ENCODE assay signal across 8 mouse cellular contexts in the genomic region with DNA sequence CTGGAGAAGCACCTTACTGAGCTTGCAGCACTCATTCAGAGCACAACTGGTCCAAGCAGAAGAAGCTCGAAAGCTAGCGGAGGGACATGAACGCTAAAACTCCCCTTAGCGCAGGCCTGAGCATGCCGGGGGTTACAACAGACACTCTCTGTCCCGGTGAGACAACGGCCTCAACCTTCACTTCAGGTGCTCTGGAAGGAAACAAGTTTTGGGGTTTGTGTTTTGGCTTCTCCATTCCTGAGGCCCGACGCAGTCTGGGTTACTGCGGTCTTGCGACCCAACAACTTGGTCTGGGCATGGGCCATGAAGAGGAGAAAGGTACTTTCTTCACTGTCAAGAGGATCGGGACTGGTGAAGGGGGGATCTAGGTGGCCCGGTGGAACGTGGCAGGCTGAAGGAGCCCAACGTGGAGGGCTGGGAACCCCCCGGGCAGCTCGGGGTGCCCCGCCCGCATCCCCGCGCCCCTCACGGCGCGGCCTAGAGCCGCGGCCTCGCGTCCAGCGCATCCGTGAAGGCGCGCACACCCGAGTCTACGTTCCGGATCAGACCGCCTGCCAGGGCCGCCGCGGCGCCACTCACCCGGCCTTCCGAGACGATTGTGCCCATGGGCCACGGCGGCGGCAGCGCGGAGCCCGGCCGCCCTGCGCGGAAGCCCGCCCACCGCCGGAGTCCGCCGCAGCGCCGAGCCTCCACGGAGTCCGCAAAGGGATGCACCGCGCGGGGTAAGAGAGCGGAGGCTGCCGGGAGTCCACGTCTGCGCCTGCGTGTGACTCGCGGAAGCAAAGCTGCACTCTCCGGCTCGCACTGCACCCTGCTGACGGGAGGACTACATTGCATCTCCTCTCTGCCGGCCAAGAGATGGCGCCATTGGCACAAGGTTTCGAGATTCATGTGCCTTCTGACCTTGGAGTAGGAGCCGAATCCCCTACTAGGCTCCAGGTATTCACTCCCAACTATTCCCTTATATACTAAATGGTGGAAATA. TPM values are rescaled to one million over a fixed set of nuclear protein-coding genes. Genes with fewer than 3 reads are reported as not detected.
DNase-seq lines count a peak whose midpoint lies in the region; ATAC-seq and TF ChIP-seq lines count a peak whose summit lies in the region.

No protein-coding gene starts in this region.

- H3K4me2 ChIP-seq in hindbrain, postnatal 0 days (ENCODE audit: low read depth, low read length) = peak overlapping the region; percentile 81

- H3K27me3 ChIP-seq in hindbrain, postnatal 0 days (ENCODE audit: insufficient read depth, low read length) = no peaks in the 10 kb centered on the region

- H3K4me3 ChIP-seq in gastrocnemius, adult 2 months = peak overlapping the region; percentile 99
- peak overlapping the region; percentile 98 for H3K4me3 ChIP-seq in hindbrain, postnatal 0 days (ENCODE audit: low read length)
- peak overlapping the region; percentile 97 for H3K4me3 ChIP-seq in left cerebral cortex, adult 2 months

- peaks cover 9% of the 10 kb centered on the region; the same call in 1 of the 2 replicates for H3K36me3 ChIP-seq in hindbrain, postnatal 0 days (ENCODE audit: insufficient read depth, low read length)

- peak; percentile 100 for ATAC-seq in common myeloid progenitor, adult 5-6 weeks (replicated peaks; ENCODE audit: low read depth, poor library complexity, severe bottlenecking)
- ATAC-seq in hindbrain, postnatal 0 days = peak; percentile 99
- ATAC-seq in megakaryocyte, adult 5-6 weeks (ENCODE audit: poor library complexity, severe bottlenecking) = peak; percentile 99

- peak overlapping the region; percentile 91 for H3K27ac ChIP-seq in gastrocnemius, adult 2 months
- H3K27ac ChIP-seq in hindbrain, postnatal 0 days = peak overlapping the region; percentile 83; the same call in 1 of the 2 replicates
- H3K27ac ChIP-seq in left cerebral cortex, adult 2 months = peak overlapping the region; percentile 86

- H3K4me1 ChIP-seq in hindbrain, postnatal 0 days (ENCODE audit: insufficient read depth, low read length) = 0 out of 2 replicates have a peak, but pooled peaks cover 6% of the 10 kb centered on the region

- under 1% methylated on average over 74 of the region's 78 CpGs for WGBS in hindbrain, postnatal 0 days

- peak; percentile 97 for DNase-seq in ZHBTc4 (ENCODE audit: low read depth, low spot score)
- DNase-seq in gastrocnemius, adult 2 months = peak; percentile 96
- peak; percentile 97 for DNase-seq in hindbrain, postnatal 0 days (ENCODE audit: low spot score)
- peak; percentile 95 to 98 for DNase-seq in left cerebral cortex, adult 2 months (ENCODE audit: extremely low spot score in 1 of 2, low spot score in 2 of 2)
- peak; percentile 97 for DNase-seq in right cerebral cortex, adult 2 months (ENCODE audit: low spot score in 2 of 2)
- DNase-seq in urinary bladder, postnatal 14 days (ENCODE audit: low spot score) = peak; percentile 94

- TF ChIP-seq CTCF in gastrocnemius, adult 2 months (IDR thresholded peaks at IDR 0.05) = peak; percentile 99; the same call in 1 of the 2 replicates
- TF ChIP-seq CTCF in hindbrain, postnatal 0 days (IDR thresholded peaks at IDR 0.05; ENCODE audit: low read depth) = peak; percentile 100
- peak; percentile 100 for TF ChIP-seq CTCF in left cerebral cortex, adult 2 months (IDR thresholded peaks at IDR 0.05)

- intact Hi-C loops in gastrocnemius, adult 2 months (cut with DNase I) = loop anchor here (10.0 kb wide), 2 partner anchors 102 to 172 kb away; a partner anchor contains a TSS
- intact Hi-C loops in left cerebral cortex, adult 2 months (cut with DNase I) = loop anchor here (1.0 to 5.0 kb wide), 5 partner anchors 62 to 176 kb away; a partner anchor contains a TSS

- no peaks in the 10 kb centered on the region for H3K9me3 ChIP-seq in hindbrain, postnatal 0 days (ENCODE audit: low read length)

- H3K9ac ChIP-seq in hindbrain, postnatal 0 days (replicated peaks; ENCODE audit: low read length) = peak overlapping the region; percentile 97

RNA-seq across cellular contexts. Expression of a gene that starts 1.2 kb away (rescaled TPM):
- 153 and 213 TPM in 2 replicates for total RNA-seq in common myeloid progenitor, adult 5-6 weeks (2017)
- total RNA-seq in gastrocnemius, adult 2 months (2021) = 10 to 100 TPM; 54.2 to 56.2 TPM
- 57.3 and 59.5 TPM in 2 replicates for total RNA-seq in hindbrain, postnatal 0 days (2014; rRNA removed)
- polyA plus RNA-seq in hindbrain, postnatal 0 days (2015; fragmentation: Nextera tagmentation; extraction: Ambion mirVana) = 127 and 128 TPM in 2 replicates
- 10 to 100 TPM; 84.7 to 86.9 TPM for total RNA-seq in left cerebral cortex, adult 2 months (2021)
- 105 and 115 TPM in 2 replicates for total RNA-seq in megakaryocyte, adult 5-6 weeks (2015)
- 122 and 124 TPM in 2 replicates for total RNA-seq in megakaryocyte, adult 5-6 weeks (2017)

RNA-seq across cellular contexts. Expression of a gene that starts 23.3 kb away (rescaled TPM):
- not detected in 2 replicates for total RNA-seq in common myeloid progenitor, adult 5-6 weeks (2017)
- total RNA-seq in gastrocnemius, adult 2 months (2021) = not detected
- total RNA-seq in hindbrain, postnatal 0 days (2014; rRNA removed) = not detected in 2 replicates
- not detected in 2 replicates for polyA plus RNA-seq in hindbrain, postnatal 0 days (2015; fragmentation: Nextera tagmentation; extraction: Ambion mirVana)
- not detected for total RNA-seq in left cerebral cortex, adult 2 months (2021)
- total RNA-seq in megakaryocyte, adult 5-6 weeks (2015) = not detected in 2 replicates
- not detected in 2 replicates for total RNA-seq in megakaryocyte, adult 5-6 weeks (2017)

RNA-seq across cellular contexts. Expression of a gene that starts 39.8 kb away (rescaled TPM):
- total RNA-seq in common myeloid progenitor, adult 5-6 weeks (2017) = not detected in 2 replicates
- total RNA-seq in gastrocnemius, adult 2 months (2021) = under 1 TPM; 0.45 to 0.92 TPM
- total RNA-seq in hindbrain, postnatal 0 days (2014; rRNA removed) = 0.04 TPM in 1 of 2 replicates, not detected in the other
- polyA plus RNA-seq in hindbrain, postnatal 0 days (2015; fragmentation: Nextera tagmentation; extraction: Ambion mirVana) = 0.04 and 0.05 TPM in 2 replicates
- total RNA-seq in left cerebral cortex, adult 2 months (2021) = under 1 TPM in 1 of 2 experiments, not detected in 1; 0.07 TPM
- total RNA-seq in megakaryocyte, adult 5-6 weeks (2015) = 0.42 and 0.75 TPM in 2 replicates
- not detected in 2 replicates for total RNA-seq in megakaryocyte, adult 5-6 weeks (2017)

RNA-seq across cellular contexts. Expression of a gene that starts 48.9 kb away (rescaled TPM):
- 12.1 and 30.2 TPM in 2 replicates for total RNA-seq in common myeloid progenitor, adult 5-6 weeks (2017)
- 100 to 1,000 TPM in 1 of 2 experiments, 10 to 100 TPM in 1; 84.9 to 302 TPM for total RNA-seq in gastrocnemius, adult 2 months (2021)
- 15.6 and 21.3 TPM in 2 replicates for total RNA-seq in hindbrain, postnatal 0 days (2014; rRNA removed)
- polyA plus RNA-seq in hindbrain, postnatal 0 days (2015; fragmentation: Nextera tagmentation; extraction: Ambion mirVana) = 18.5 and 19.6 TPM in 2 replicates
- total RNA-seq in left cerebral cortex, adult 2 months (2021) = 10 to 100 TPM; 33.8 to 47.2 TPM
- total RNA-seq in megakaryocyte, adult 5-6 weeks (2015) = 24.5 and 31.3 TPM in 2 replicates
- 22.1 and 23.0 TPM in 2 replicates for total RNA-seq in megakaryocyte, adult 5-6 weeks (2017)

Comparison
In these comparisons a context has a peak if more than half of its experiments do, and no peak if none do; other contexts are left out.
1. Peak in every context shown above with its lines: DNase-seq, ATAC-seq, H3K4me3 ChIP-seq and H3K27ac ChIP-seq.